Mouse (Mus musculus): ENCODE measurements around the gene Entpd6.

The Entpd6 gene

GRCm38 (mm10) chr2:150786251-150787180 lies 37.7 kb downstream of the Entpd6 start, which contains the start of gene Pygb:
Gene Pygb, plus strand, starts transcription at chr2:150786735.
- ATAC-seq (ENCODE audit: insufficient number of reproducible peaks, low FRiP score, low TSS enrichment), result peak; percentile 96

- 0 out of 2 replicates have a peak, but pooled peaks have one; percentile 16 for ATAC-seq (ENCODE audit: insufficient number of reproducible peaks, low FRiP score, low TSS enrichment)
Observed at GRCm38 (mm10) chr2:150787234-150787771, 38.5 kb downstream of the Entpd6 start.

- ATAC-seq (ENCODE audit: insufficient number of reproducible peaks, low FRiP score, low TSS enrichment), result peak; percentile 40
Observed at GRCm38 (mm10) chr2:150788768-150789550, 40.1 kb downstream of the Entpd6 start.

GRCm38 (mm10) chr2:150793320-150793719 lies 44.5 kb downstream of the Entpd6 start:
- ATAC-seq (ENCODE audit: insufficient number of reproducible peaks, low FRiP score, low TSS enrichment), result no peak

GRCm38 (mm10) chr2:150798084-150798483 lies 49.2 kb downstream of the Entpd6 start:
- ATAC-seq (ENCODE audit: insufficient number of reproducible peaks, low FRiP score, low TSS enrichment), result no peak

- ATAC-seq (ENCODE audit: insufficient number of reproducible peaks, low FRiP score, low TSS enrichment), result no peak
Observed at GRCm38 (mm10) chr2:150800616-150801015, 51.8 kb downstream of the Entpd6 start.

GRCm38 (mm10) chr2:150803035-150803434 lies 54.2 kb downstream of the Entpd6 start:
- no peak for ATAC-seq (ENCODE audit: insufficient number of reproducible peaks, low FRiP score, low TSS enrichment)

GRCm38 (mm10) chr2:150808381-150808780 lies 59.5 kb downstream of the Entpd6 start:
- ATAC-seq (ENCODE audit: insufficient number of reproducible peaks, low FRiP score, low TSS enrichment), result no peak; the same call in 1 of the 2 replicates

- ATAC-seq (ENCODE audit: insufficient number of reproducible peaks, low FRiP score, low TSS enrichment), result no peak
Observed at GRCm38 (mm10) chr2:150808812-150809211, 60.0 kb downstream of the Entpd6 start.

GRCm38 (mm10) chr2:150810603-150811002 lies 61.8 kb downstream of the Entpd6 start:
- ATAC-seq (ENCODE audit: insufficient number of reproducible peaks, low FRiP score, low TSS enrichment), result no peak

- ATAC-seq (ENCODE audit: insufficient number of reproducible peaks, low FRiP score, low TSS enrichment), result no peak
Observed at GRCm38 (mm10) chr2:150812816-150813215, 64.0 kb downstream of the Entpd6 start.

- ATAC-seq (ENCODE audit: insufficient number of reproducible peaks, low FRiP score, low TSS enrichment), result peak; percentile 72; the same call in 1 of the 2 replicates
Observed at GRCm38 (mm10) chr2:150816676-150817402, 68.0 kb downstream of the Entpd6 start.

- no peak for ATAC-seq (ENCODE audit: insufficient number of reproducible peaks, low FRiP score, low TSS enrichment)
Observed at GRCm38 (mm10) chr2:150818742-150819141, 69.9 kb downstream of the Entpd6 start.

- ATAC-seq (ENCODE audit: insufficient number of reproducible peaks, low FRiP score, low TSS enrichment), result no peak
Observed at GRCm38 (mm10) chr2:150820720-150821119, 71.9 kb downstream of the Entpd6 start.
